Mouse (Mus musculus) layer of hippocampus, adult 8-10 months (tissue): ENCODE data around the gene Rab3ip. TPM values are rescaled to one million over a fixed set of nuclear protein-coding genes. Genes with fewer than 3 reads are reported as not detected.

Source experiments
- DNase-seq, 2 experiments: peaks; one replicate each; pipeline ENCODE4 v3.0.0; 2022; ENCODE audit warnings: low spot score in 2 of 2
- total RNA-seq, 4 experiments: library from RNA; stranded (reverse); gene quantifications; 2 replicates each; pipeline ENCODE4 v1.2.4; 2022

The Rab3ip gene
- total RNA-seq, 4 experiments from 2014 or later: 47.1 to 62.3 (median 58.9) TPM

DNA sequence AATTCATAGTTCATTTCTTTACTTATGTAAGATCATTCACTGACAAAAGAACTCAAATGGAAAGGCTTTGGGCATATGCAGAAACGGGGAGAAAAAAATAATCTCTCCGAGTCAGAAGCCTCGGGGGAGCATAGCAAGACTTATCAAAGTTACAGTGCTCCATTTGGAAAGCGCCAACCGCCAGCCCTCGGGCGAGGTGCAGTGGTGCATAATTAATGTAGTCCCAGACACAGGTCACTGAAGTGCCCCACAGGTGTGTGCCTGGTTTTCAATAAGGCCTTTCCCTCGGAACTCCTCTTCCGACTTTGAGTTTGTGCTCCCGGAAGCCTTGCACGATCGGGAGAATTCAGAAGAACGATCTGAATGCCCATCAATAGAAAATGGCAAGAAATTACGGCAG is 11.6 kb upstream of the Rab3ip start:
- DNase-seq: no peak

DNA sequence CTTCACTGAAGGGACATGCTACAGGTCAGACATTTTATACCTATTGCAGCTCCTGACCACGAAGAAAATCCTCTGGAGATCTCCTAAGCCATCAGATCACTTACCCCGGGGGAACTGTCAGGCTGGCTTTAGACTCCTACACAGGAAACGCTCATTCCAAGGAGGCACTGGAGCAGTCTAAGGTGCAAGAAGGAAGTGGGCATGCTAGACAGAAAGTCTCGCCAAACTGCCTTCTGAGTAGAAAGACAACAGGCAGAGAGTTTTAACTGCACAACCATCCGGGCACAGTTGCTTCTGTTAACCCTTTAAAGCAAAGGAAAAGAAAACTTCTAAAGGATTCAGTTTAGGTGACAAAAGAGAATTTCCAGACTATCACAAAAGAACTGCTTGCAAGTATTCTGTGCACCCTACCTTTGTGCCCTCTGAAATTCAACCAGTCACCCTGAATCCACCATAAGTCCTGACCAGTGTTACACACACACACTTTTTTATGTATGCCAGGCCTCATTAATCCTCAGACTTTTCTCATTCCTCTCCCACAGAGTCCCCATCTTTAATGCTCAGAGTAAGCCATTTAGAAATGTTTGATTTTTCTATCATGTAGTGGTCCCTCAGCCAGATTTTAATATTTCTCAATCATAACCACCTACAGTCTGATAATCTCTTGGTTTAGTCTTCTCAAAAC is 7.4 kb upstream of the Rab3ip start:
- no peak for DNase-seq

- no peak for DNase-seq
Measured at GRCm38 (mm10) chr10:116956483-116957158, 6.1 kb upstream of the Rab3ip start.

DNA sequence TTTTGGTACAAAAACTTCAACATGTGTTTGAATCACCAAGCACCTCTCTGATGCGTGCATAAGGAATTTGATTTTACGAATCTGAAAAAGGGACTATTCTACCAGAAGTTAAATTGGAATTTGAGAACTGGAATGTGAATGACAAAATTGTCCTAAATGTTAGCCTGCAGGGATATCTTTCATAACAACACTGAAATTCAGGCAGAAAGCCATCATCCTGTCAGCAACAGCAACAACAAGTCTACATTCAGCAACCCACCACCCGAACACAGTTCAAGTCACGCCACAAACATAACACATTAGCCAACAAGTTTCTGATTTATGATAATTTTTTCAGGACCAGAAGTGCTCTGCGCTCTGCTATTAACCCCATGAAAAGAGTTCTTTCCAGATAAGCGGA is 4.6 kb upstream of the Rab3ip start:
- DNase-seq: no peak

DNA sequence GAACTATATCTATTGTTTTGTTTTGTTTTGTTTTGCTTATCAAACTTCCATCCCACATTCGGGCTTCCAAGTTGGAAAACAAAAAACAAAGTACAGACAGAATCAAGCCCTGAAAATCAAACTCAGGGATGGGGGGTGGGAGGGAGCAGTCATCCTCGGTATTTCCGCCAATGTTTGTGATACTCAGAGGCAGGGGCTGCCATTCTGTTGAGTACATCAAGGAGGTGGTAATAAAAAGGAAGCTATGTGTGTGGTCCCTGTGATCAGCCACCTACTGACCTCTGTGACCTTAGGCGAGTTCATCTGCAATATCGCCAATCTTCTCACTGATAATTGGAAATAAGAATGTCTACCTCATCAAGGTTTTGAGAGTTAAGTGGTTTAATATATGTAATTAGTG is 317 bp upstream of the Rab3ip start:
- no peak for DNase-seq

GRCm38 (mm10) chr10:116949111-116950008 is 1.2 kb downstream of the Rab3ip start:
- peak in 1 of 2 experiments; percentile 13 for DNase-seq

DNA sequence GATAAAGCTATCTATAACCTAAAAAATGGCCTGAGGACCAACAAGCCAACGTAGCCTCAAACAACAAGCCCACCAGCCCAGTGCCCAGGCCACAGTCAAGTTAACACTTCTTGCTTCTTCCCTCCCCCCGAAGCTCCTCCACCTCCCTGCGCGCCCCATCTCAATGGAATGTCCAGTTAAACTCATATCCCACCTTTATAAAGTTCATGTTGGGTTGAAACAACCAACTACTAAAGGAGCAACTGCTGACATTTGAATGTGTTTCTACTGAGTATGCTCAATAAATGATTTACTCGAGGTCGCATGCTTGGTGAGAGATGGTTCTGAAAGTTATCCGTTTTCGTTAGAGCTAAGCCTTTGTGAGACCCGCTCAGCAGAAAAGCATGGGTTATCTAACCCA is 2.2 kb downstream of the Rab3ip start:
- DNase-seq: no peak

- no peak for DNase-seq
Measured at GRCm38 (mm10) chr10:116944940-116945339, 5.6 kb downstream of the Rab3ip start.

- DNase-seq: no peak
Measured at GRCm38 (mm10) chr10:116944144-116944543, 6.4 kb downstream of the Rab3ip start.

DNA sequence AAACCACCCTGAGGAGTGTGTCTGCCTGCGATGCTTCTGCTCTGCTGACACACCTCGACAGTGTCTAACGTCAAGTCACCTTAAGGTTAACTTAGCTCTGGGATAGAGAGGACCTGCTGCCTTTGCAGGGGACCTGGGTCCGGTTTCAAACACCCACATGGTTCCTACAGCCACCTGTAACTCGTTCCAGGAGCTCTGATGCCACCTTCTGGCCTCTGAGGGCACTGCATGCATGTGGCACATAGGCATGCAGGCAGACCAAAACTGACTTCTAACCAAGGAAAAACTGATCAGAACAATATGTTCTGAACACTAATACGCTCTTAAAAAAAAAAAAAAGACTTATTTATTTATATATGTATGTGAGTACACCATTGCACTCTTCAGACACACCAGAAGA is 7.5 kb downstream of the Rab3ip start:
- DNase-seq: no peak

- DNase-seq: no peak
Measured at GRCm38 (mm10) chr10:116935028-116935427, 15.5 kb downstream of the Rab3ip start.

DNA sequence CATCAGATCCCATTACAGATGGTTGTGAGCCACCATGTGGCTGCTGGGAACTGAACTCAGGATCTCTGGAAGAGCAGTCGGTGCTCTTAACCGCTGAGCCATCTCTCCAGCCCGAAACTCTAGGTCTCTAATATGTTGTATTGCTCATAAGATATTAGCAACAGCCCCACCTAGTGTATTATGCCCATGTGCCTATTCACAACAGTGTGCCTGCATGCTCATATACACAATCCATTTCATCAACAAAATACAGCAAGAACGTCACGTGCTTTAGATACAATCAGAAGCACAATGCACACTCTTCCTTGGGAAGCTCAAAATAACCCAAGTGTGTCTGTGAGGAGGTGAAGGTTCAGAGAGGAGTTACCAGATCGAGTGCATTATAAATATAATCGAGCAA is 16.8 kb downstream of the Rab3ip start:
- no peak for DNase-seq

- no peak for DNase-seq
Measured at GRCm38 (mm10) chr10:116932418-116932817, 18.2 kb downstream of the Rab3ip start.

GRCm38 (mm10) chr10:116931497-116932179 is 18.9 kb downstream of the Rab3ip start:
- no peak for DNase-seq

- DNase-seq: no peak
Measured at GRCm38 (mm10) chr10:116930936-116931335, 19.6 kb downstream of the Rab3ip start.

- DNase-seq: no peak
Measured at GRCm38 (mm10) chr10:116930506-116930905, 20.1 kb downstream of the Rab3ip start.

GRCm38 (mm10) chr10:116928826-116929225 is 21.7 kb downstream of the Rab3ip start:
- no peak for DNase-seq

DNA sequence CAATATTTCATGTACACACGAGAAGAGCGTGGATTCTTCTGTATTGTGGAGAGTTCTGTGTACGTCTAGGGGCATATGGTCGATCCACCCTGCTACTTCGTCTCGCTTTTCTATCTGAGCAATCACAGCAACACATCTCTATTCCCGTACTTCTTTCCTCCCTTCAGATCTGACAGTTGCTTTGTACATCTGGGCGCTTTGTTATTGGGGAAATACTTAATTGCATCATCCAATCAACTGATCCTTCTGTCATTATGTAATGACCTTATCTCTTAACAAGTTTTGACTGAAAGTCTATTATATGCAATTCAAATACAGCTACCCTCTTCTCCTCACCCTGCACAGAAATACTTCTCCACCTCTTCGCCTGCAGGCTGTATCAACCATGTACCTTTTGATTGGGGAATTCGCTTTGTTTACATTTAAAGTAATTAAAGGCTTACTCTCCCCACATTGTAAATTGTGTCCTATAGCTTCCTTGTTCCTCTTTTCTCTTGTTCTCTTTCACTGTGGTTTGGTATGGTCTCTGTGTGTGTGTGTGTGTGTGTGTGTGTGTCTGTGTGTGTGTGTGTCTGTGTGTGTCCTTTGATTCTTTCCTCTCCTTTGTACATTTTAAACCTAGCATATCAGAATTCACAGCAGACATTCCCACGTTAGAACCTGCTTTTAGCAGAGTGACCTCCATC is 24.0 kb downstream of the Rab3ip start:
- DNase-seq: no peak

GRCm38 (mm10) chr10:116923651-116924495 is 26.7 kb downstream of the Rab3ip start:
- no peak for DNase-seq

- no peak for DNase-seq
Measured at GRCm38 (mm10) chr10:116922161-116922560, 28.4 kb downstream of the Rab3ip start.
